Mouse (Mus musculus) G1E (cell line): ENCODE measurements around the gene Sez6.

Experiments
- CTCF ChIP-seq: IDR thresholded peaks from 2 replicates; pipeline ENCODE4 v1.5.1; 2012; ENCODE audit warnings: low read depth, low read length, inconsistent platforms, mixed read lengths
- GATA1 ChIP-seq: IDR thresholded peaks from 2 replicates; pipeline ENCODE4 v1.6.1; 2012; ENCODE audit warnings: borderline replicate concordance, low read length, inconsistent platforms, mixed read lengths
- GATA2 ChIP-seq: IDR thresholded peaks from 2 replicates; pipeline ENCODE4 v1.6.1; 2012; ENCODE audit warnings: low read depth, low read length, inconsistent platforms, borderline replicate concordance
- POLR2AphosphoS5 ChIP-seq: IDR thresholded peaks from 2 replicates; pipeline ENCODE4 v1.6.1; 2012; ENCODE audit warnings: low read depth, low read length, inconsistent platforms; ENCODE audit not compliant: insufficient replicate concordance
- TAL1 ChIP-seq: conservative IDR thresholded peaks from 2 replicates; pipeline ENCODE4 v1.6.1; 2012; ENCODE audit warnings: low read depth, low read length, inconsistent platforms, mixed read lengths

DNA sequence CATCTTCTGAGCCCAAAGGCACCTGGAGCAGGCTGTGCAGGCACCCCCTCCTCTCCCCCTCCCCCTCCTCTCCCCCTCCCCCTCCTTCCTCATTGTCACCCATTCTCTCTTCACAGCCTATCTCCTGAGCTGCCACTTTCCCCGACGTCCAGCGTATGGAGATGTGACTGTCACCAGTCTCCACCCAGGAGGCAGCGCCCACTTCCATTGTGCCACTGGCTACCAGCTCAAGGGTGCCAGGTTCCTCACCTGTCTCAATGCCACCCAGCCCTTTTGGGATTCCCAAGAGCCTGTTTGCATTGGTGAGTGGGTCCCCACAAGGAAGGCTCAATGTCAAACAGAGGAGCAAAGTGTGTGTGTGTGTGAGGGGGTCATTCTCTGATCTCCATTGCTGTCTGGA, 38.2 kb downstream of the Sez6 start:
- TF ChIP-seq GATA1 (no peak), CTCF (no peak), GATA2 (no peak), TAL1 (no peak), POLR2AphosphoS5 (no peak)
